Mouse (Mus musculus) forebrain, embryonic 15.5 days (tissue): ENCODE measurements around the gene Phc2. TPM values are rescaled to one million over a fixed set of nuclear protein-coding genes. Genes with fewer than 3 reads are reported as not detected.

Experiments
- ATAC-seq: fragments of 200-750 bp; cut with Nextera tagmentation; replicated peaks from 2 replicates; pipeline ENCODE4 v1.8.0; 2017; ENCODE audit warnings: mild to moderate bottlenecking, moderate TSS enrichment, moderate library complexity
- H3K27ac ChIP-seq: fragments of 300-500 bp; sonication (generic); replicated peaks from 2 replicates; pipeline ENCODE4 v1.5.1; 2015; ENCODE audit warnings: mild to moderate bottlenecking, inconsistent platforms
- H3K27me3 ChIP-seq: fragments of 300-500 bp; sonication (generic); 2 replicates; pipeline ENCODE4 v1.6.1; 2015; ENCODE audit warnings: inconsistent platforms
- H3K36me3 ChIP-seq: fragments of 300-500 bp; sonication (generic); 2 replicates; pipeline ENCODE4 v1.6.1; 2015; ENCODE audit warnings: mild to moderate bottlenecking, inconsistent platforms
- H3K4me1 ChIP-seq: fragments of 300-500 bp; sonication (generic); 2 replicates; pipeline ENCODE4 v1.6.1; 2015; ENCODE audit warnings: inconsistent platforms
- H3K4me2 ChIP-seq: fragments of 300-500 bp; sonication (generic); replicated peaks from 2 replicates; pipeline ENCODE4 v1.6.1; 2015; ENCODE audit warnings: mild to moderate bottlenecking, inconsistent platforms
- H3K4me3 ChIP-seq: fragments of 300-500 bp; sonication (generic); 2 replicates; pipeline ENCODE4 v1.5.1; 2015; ENCODE audit warnings: mild to moderate bottlenecking, inconsistent platforms
- H3K9ac ChIP-seq: fragments of 300-500 bp; sonication (generic); replicated peaks from 2 replicates; pipeline ENCODE4 v1.6.1; 2015; ENCODE audit warnings: mild to moderate bottlenecking, inconsistent platforms
- H3K9me3 ChIP-seq: fragments of 300-500 bp; sonication (generic); 2 replicates; pipeline ENCODE4 v1.6.1; 2016; ENCODE audit warnings: inconsistent platforms
- WGBS: fragments of 180-500 bp; shearing (Covaris S2); methylation state at CpG from one replicate; pipeline ENCODE4 v1.1.7; 2015; ENCODE audit warnings: mixed read lengths; 5-methylcytosine and 5-hydroxymethylcytosine counted together
- polyA plus RNA-seq: library from polyadenylated mRNA; unstranded; fragments of >200 nt; fragmentation: Nextera tagmentation; extraction: Ambion mirVana; gene quantifications from 2 replicates; pipeline ENCODE4 v1.2.1, GENCODE M21; 2015

Phc2 gene
- polyA plus RNA-seq, 1 experiment from 2014 or later, result 88.3 TPM

GRCm38 (mm10) chr4:128801675-128802465, 147.4 kb downstream of the Phc2 start:
- H3K4me1 ChIP-seq, result peaks cover 68% of the 10 kb centered on the region
- no peaks in the 10 kb centered on the region for H3K9me3 ChIP-seq
- ATAC-seq, result no peak
- H3K36me3 ChIP-seq, result no peaks in the 10 kb centered on the region
- H3K4me3 ChIP-seq, result no peak overlapping the region
- 84% methylated on average over 9 of the region's 9 CpGs for WGBS
- no peak overlapping the region for H3K27ac ChIP-seq
- H3K4me2 ChIP-seq, result no peak overlapping the region
- no peak overlapping the region for H3K9ac ChIP-seq
- no peaks in the 10 kb centered on the region for H3K27me3 ChIP-seq

Other genes starting within 250 kb of the Phc2 start
- 5.4 and 5.5 TPM in 2 replicates for gene Zscan20, start 44.6 kb upstream of the Phc2 start, polyA plus RNA-seq
- 1.6 and 1.9 TPM in 2 replicates for gene Tlr12, start 36.1 kb upstream of the Phc2 start, polyA plus RNA-seq
- 0.45 and 0.61 TPM in 2 replicates for gene A3galt2, start 100.7 kb downstream of the Phc2 start, polyA plus RNA-seq
- 45.5 and 51.3 TPM in 2 replicates for gene Zfp362, start 151.3 kb downstream of the Phc2 start, polyA plus RNA-seq
- gene Trim62, start 228.9 kb downstream of the Phc2 start, polyA plus RNA-seq, result 9.5 and 10.5 TPM in 2 replicates